Mouse (Mus musculus) forebrain, embryonic 13.5 days (tissue): ENCODE measurements at regions not wholly inside any gene's neighbourhood (a gene's known extent, or its start where the extent isn't known, plus 50 kb on each side); places are given as distances from the start of the nearest gene placed in this dataset.

Experiments used
- ATAC-seq: fragments of 200-750 bp; cut with Nextera tagmentation; 2 replicates; pipeline ENCODE4 v1.8.0; 2017
- H3K27ac ChIP-seq: fragments of 300-500 bp; sonication (generic); 2 replicates; pipeline ENCODE4 v1.5.1; 2015; ENCODE audit warnings: inconsistent platforms, mild to moderate bottlenecking, moderate library complexity
- H3K27me3 ChIP-seq: fragments of 300-500 bp; sonication (generic); 2 replicates; pipeline ENCODE4 v1.6.1; 2015; ENCODE audit warnings: mild to moderate bottlenecking, inconsistent platforms
- H3K36me3 ChIP-seq: fragments of 300-500 bp; sonication (generic); 2 replicates; pipeline ENCODE4 v1.6.1; 2015; ENCODE audit warnings: mild to moderate bottlenecking, inconsistent platforms; ENCODE audit not compliant: poor library complexity, severe bottlenecking
- H3K4me1 ChIP-seq: fragments of 300-500 bp; sonication (generic); 2 replicates; pipeline ENCODE4 v1.6.1; 2015; ENCODE audit warnings: inconsistent platforms
- H3K4me2 ChIP-seq: fragments of 300-500 bp; sonication (generic); 2 replicates; pipeline ENCODE4 v1.6.1; 2015; ENCODE audit warnings: inconsistent platforms, mild to moderate bottlenecking, moderate library complexity
- H3K4me3 ChIP-seq: fragments of 300-500 bp; sonication (generic); 2 replicates; pipeline ENCODE4 v1.5.1; 2015; ENCODE audit warnings: mild to moderate bottlenecking, inconsistent platforms
- H3K9ac ChIP-seq: fragments of 300-500 bp; sonication (generic); 2 replicates; pipeline ENCODE4 v1.6.1; 2015; ENCODE audit warnings: mild to moderate bottlenecking, inconsistent platforms
- H3K9me3 ChIP-seq: fragments of 300-500 bp; sonication (generic); replicated peaks from 2 replicates; pipeline ENCODE4 v1.6.1; 2016; ENCODE audit warnings: inconsistent platforms
- WGBS: fragments of 180-500 bp; shearing (Covaris S2); methylation state at CpG from one replicate; pipeline ENCODE4 v1.1.7; 2015; 5-methylcytosine and 5-hydroxymethylcytosine counted together

DNA sequence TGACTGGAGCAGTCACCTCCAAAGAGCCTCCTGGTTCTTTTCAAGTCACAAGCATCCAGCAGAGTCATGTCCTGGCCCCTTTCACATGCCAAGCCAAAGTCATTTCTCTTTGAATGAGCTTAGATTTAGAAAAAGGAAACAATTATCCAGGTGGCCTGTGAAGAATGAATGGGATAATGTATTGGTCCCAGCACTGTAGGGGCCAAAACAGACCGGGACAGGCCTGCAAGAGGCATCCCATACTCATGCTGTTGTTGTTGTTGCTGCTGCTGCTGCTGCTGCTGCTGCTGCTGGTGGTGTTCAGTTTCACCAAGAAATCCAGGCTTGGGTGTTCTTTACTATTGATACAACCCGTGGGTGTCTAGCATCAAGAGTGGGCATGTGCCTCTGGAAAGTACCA is 113.1 kb upstream of the Mgme1 start:
- H3K27me3 ChIP-seq, result peaks cover 21% of the 10 kb centered on the region
- H3K9me3 ChIP-seq, result no peaks in the 10 kb centered on the region
- WGBS, result 13% methylated on average over 2 of the region's 2 CpGs
- no peaks in the 10 kb centered on the region for H3K36me3 ChIP-seq
- no peak overlapping the region for H3K27ac ChIP-seq
- no peak overlapping the region for H3K4me3 ChIP-seq
- no peak for ATAC-seq
- H3K4me2 ChIP-seq, result no peak overlapping the region
- H3K9ac ChIP-seq, result no peak overlapping the region
- 0 out of 2 replicates have a peak, but pooled peaks cover 5% of the 10 kb centered on the region for H3K4me1 ChIP-seq

DNA sequence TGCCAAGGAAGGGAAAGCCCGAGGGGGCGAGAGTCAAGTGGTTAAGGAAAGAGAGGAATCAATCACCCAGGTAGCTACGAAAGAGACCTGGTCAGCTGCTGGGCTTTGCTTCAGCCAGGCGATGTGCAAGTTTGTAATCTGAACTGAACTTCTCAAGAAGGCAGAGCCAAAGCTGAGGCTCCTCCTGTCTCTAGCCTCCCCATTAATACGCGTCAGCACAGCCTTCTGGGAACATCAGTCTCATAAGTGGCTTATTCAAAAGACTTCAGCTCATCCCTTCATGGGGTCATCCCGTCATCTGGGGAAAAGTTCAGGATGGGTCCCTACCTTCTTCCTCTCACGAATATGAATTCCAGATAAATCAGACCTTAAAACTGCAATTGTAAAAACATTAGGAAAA is 112.2 kb upstream of the Mgme1 start:
- Histone ChIP-seq H3K27me3 (peaks cover 24% of the 10 kb centered on the region), H3K36me3 (no peaks in the 10 kb centered on the region)
- no peak for ATAC-seq

DNA sequence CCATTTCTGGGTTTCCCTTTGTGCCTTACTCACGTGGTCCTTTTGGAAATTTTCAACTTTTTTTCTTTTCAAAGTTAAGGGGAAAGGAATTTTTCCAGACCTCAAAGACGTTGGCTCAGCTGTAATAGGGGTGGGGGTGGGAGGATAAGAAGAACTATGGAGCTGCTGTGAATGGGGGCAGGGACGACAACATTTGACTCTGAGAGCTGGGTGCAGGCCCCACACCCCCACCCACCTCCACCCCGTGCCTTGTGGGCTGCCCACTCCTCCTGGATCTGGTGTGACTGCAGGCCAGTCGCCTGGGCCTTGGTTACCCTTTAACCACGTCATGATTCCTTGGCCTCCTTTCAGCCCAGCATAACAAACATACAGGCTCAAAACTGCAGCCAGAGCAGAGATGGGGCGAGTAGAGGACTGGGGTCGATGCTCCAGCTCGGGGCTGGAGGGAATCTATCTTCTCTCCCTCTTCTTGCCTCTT is 110.6 kb upstream of the Mgme1 start:
- no peak overlapping the region for H3K4me3 ChIP-seq
- no peak overlapping the region for H3K9ac ChIP-seq
- no peak overlapping the region for H3K4me2 ChIP-seq
- H3K36me3 ChIP-seq, result no peaks in the 10 kb centered on the region
- H3K27ac ChIP-seq, result no peak overlapping the region
- H3K4me1 ChIP-seq, result peaks cover 13% of the 10 kb centered on the region; the same call in 1 of the 2 replicates
- H3K27me3 ChIP-seq, result peaks cover 26% of the 10 kb centered on the region
- WGBS, result 54% methylated on average over 9 of the region's 9 CpGs
- no peak for ATAC-seq
- H3K9me3 ChIP-seq, result no peaks in the 10 kb centered on the region

More for the DNA sequence above, 112.2 kb upstream of the Mgme1 start:
- H3K9me3 ChIP-seq, result no peaks in the 10 kb centered on the region
- H3K4me1 ChIP-seq, result 0 out of 2 replicates have a peak, but pooled peaks cover 5% of the 10 kb centered on the region
- 47% methylated on average over 8 of the region's 8 CpGs for WGBS
- no peak overlapping the region for H3K4me2 ChIP-seq
- no peak overlapping the region for H3K9ac ChIP-seq
- no peak overlapping the region for H3K27ac ChIP-seq
- H3K4me3 ChIP-seq, result no peak overlapping the region

DNA sequence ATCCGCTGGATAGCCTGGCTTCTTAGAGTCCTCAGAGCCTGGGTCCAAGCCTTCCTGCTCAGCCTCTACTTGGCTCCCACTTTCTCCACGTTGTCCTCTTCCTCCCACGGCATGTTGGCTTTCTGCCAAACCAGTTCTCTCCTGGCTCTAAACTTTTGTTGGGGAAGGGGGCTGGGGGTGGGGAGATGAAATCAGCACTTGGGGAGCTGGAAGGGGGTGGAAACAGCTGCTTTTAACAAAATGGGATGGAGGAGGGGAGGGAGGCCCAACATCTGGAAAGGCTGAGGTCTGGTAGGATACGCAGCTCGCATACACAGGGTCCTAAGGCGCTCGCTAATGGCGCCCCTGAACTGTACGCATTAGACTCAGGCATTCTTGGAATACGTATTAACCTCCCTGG is 110.0 kb upstream of the Mgme1 start:
- no peak overlapping the region for H3K4me2 ChIP-seq
- H3K27me3 ChIP-seq, result peaks cover 27% of the 10 kb centered on the region
- H3K9ac ChIP-seq, result no peak overlapping the region
- H3K4me1 ChIP-seq, result peaks cover 16% of the 10 kb centered on the region
- H3K27ac ChIP-seq, result no peak overlapping the region
- H3K9me3 ChIP-seq, result no peaks in the 10 kb centered on the region
- H3K36me3 ChIP-seq, result no peaks in the 10 kb centered on the region
- 60% methylated on average over 10 of the region's 10 CpGs for WGBS
- no peak for ATAC-seq
- no peak overlapping the region for H3K4me3 ChIP-seq

DNA sequence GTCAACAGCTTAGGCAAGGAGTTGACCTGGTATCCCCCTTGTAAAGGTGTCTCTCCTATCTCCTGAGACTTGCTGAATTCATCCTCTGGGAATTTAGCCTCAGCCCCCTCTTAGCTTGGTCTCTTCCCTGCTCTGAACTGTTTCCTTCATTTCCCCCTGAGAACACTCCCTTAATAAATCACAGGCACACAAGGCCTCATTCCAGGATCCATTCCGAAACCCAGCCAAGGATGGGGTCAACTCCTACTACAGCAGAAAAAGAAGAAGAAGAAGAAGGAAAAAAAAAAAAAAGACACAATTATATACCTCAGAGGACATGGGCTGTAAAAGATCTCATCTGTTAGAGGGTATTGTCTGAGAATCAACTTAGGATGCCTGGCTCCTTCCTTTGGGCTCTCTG is 108.6 kb upstream of the Mgme1 start:
- Histone ChIP-seq H3K27ac (no peak overlapping the region), H3K4me2 (no peak overlapping the region), H3K9ac (no peak overlapping the region), H3K9me3 (no peaks in the 10 kb centered on the region), H3K4me3 (no peak overlapping the region), H3K4me1 (peaks cover 24% of the 10 kb centered on the region), H3K27me3 (peaks cover 31% of the 10 kb centered on the region), H3K36me3 (no peaks in the 10 kb centered on the region)
- no peak for ATAC-seq
- WGBS, result 89% methylated on average over 1 of the region's 1 CpGs

DNA sequence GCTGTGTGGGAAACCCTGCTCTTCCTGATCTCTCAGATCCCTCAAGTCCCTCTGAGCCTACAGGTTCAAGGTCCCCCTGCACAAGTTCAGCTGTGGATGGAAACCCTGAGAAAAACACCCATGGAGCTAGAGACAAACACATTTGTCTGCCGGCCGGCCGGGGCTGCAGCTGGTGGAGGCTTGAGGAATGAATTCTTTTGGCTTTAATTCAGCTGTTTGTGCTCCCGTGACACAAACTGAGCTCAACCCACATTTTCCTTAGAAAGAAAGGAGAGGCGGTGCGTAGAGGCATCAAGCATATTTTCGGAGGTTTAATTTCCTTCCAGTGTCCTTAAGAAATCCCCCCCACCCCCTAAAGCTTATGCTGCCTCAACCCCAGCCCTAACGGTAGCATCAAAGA is 106.4 kb upstream of the Mgme1 start:
- Histone ChIP-seq H3K9me3 (no peaks in the 10 kb centered on the region), H3K4me1 (peaks cover 24% of the 10 kb centered on the region), H3K4me2 (peak overlapping the region; percentile 34), H3K4me3 (no peak overlapping the region), H3K27ac (peak overlapping the region; percentile 7; the same call in 1 of the 2 replicates), H3K27me3 (peaks cover 19% of the 10 kb centered on the region), H3K36me3 (no peaks in the 10 kb centered on the region), H3K9ac (no peak overlapping the region)
- WGBS, result 4% methylated on average over 8 of the region's 8 CpGs
- no peak for ATAC-seq

DNA sequence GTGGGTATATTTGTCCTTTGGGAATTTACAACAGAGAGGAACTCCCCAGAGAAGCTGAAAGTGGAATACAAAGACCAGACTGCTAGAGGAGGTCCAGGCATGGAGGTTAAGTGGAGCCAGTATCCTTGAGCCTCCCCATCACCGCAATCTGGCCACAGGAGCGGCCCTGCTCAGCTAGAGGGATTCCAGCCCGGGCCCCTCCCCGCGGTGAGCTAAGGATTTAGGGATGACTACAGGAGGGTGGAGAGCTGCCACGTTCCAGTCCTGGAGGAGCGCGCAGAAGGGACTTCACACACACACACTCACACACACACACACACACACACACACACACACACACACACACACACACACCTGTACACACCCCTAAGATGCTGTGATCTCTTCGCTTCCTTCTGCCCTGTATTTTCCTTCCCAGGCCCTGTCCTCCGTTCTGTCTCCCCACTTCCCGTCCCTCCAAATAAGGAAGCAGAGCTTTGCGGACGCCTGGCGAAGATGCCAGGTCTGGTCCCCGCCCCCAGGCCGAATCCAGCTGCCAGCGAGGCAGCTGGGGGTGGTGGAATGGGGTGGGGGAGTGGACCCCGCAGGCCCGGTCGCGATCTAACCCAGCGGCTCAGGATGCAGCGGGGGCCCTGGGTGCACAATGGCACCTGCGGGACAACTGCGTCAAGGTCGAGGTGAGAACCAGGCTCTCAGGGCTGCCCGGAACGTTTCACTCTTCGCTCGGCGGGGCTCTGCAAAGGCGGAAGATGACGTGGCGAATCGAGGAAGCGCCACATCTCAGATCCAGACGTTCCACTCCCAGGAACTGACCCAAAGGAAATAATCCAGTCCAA is 105.3 kb upstream of the Mgme1 start:
- WGBS, result under 1% methylated on average over 34 of the region's 37 CpGs
- H3K9me3 ChIP-seq, result no peaks in the 10 kb centered on the region
- peak overlapping the region; percentile 64 for H3K4me3 ChIP-seq
- H3K36me3 ChIP-seq, result no peaks in the 10 kb centered on the region
- peaks cover 15% of the 10 kb centered on the region; the same call in 1 of the 2 replicates for H3K27me3 ChIP-seq
- ATAC-seq, result peak; percentile 69
- peak overlapping the region; percentile 95 for H3K4me2 ChIP-seq
- H3K4me1 ChIP-seq, result peaks cover 24% of the 10 kb centered on the region
- H3K27ac ChIP-seq, result peak overlapping the region; percentile 77
- H3K9ac ChIP-seq, result peak overlapping the region; percentile 76

DNA sequence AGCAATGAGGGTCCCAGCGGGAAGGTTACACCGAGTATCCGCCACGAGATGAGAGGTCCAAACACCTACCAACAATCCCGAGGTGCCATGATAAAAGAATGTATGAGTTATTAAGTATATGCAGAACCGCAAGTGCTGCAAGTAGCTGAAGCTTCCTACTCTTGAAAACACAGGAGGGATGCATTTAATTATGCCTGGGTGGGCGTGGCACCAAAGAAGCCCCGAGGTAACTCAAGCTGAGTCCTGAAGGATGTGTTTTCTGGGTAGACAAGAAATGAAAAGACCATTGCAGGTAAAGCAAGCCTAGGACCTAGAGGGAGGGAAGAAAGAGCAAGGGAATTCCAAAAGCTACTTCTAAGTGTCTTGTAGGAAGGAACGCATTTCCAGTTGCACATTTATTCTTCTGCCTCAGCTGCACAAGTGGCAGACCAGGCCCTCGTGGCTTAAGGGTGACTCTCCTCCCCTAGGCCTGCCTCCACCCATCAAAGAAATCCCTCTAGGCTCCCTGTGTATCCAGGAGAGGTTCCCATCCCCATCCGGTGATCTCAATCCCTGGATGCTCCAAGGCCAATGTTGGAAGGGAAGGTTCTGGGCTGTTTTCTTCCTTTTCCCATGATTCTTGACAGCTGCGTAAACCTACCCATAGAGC is 104.2 kb upstream of the Mgme1 start:
- peaks cover 15% of the 10 kb centered on the region; the same call in 1 of the 2 replicates for H3K27me3 ChIP-seq
- peaks cover 20% of the 10 kb centered on the region for H3K4me1 ChIP-seq
- peak overlapping the region; percentile 95 for H3K4me2 ChIP-seq
- H3K4me3 ChIP-seq, result peak overlapping the region; percentile 64
- no peaks in the 10 kb centered on the region for H3K36me3 ChIP-seq
- H3K27ac ChIP-seq, result no peak overlapping the region
- H3K9me3 ChIP-seq, result no peaks in the 10 kb centered on the region
- H3K9ac ChIP-seq, result peak overlapping the region; percentile 76
- ATAC-seq, result no peak; the same call in 1 of the 2 replicates
- 25% methylated on average over 12 of the region's 12 CpGs for WGBS

DNA sequence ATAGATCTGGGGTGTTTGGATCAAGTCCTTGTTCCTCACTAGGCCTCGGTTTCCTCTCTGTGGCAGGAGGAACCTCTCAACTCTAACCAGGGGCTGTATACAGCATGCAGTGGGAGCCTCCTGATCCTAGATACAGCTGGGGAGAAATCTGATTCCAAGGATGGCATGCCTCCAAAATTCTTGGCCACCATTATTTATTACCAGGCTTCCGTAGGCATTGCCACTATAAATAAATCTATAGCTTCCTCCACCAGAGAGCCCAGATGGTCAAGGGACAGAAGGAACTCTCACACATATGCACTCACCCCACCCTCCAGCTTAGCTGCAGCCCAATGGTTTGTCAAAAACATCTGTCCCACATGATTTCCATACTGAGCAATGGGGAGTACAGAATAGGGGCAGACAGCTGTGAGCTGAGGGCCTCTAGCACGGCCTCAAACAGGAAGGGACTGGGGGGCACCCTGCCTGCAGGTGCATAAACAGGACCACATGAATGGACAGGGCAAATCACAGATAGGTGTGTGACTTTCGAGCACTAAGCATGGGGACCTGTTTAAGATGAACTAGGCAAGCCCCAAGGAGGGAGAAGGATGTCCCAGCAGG is 100.8 kb upstream of the Mgme1 start:
- Histone ChIP-seq H3K4me1 (peaks cover 13% of the 10 kb centered on the region), H3K4me2 (no peak overlapping the region), H3K9ac (no peak overlapping the region), H3K9me3 (no peaks in the 10 kb centered on the region), H3K36me3 (no peaks in the 10 kb centered on the region), H3K27me3 (peaks cover 11% of the 10 kb centered on the region; the same call in 1 of the 2 replicates), H3K4me3 (no peak overlapping the region), H3K27ac (no peak overlapping the region)
- WGBS, result 82% methylated on average over 4 of the region's 4 CpGs
- no peak for ATAC-seq

DNA sequence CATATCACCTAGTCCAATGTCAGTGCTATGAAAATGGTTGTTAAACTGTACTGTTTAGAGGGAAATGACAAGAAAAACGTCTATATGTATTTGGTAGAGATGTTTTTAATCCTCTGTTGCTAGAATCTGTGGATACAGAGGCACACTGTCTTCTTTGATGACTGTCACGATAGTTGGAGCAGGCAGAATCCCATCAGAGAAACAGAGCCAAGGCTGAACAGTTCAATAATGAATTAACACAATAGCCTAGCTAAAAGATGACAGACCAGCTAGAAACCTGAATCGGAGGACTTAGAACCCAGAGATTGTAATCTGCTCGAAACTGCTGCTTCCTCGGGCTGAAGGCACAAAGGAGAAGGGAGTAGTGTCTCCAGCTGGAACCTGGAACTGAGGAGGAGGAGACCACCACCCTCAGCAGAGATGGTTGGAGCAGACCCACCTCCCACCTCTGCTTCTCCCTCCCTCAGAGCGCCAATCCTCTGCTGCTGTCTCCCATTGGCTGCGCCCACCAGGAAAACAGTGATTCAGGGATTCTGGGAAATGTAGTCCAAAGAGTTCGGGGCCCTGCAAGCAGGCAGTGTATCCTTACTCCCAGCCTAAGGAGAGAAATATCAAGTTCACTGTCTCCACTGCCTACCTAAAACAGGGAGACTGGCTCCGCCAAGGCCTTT is 98.2 kb upstream of the Mgme1 start:
- peak; percentile 99 for ATAC-seq
- Histone ChIP-seq H3K4me2 (peak overlapping the region; percentile 56), H3K36me3 (no peaks in the 10 kb centered on the region), H3K4me3 (peak overlapping the region; percentile 33), H3K9me3 (no peaks in the 10 kb centered on the region), H3K27ac (peak overlapping the region; percentile 41), H3K27me3 (no peaks in the 10 kb centered on the region), H3K9ac (peak overlapping the region; percentile 59), H3K4me1 (no peaks in the 10 kb centered on the region)
- 12% methylated on average over 9 of the region's 9 CpGs for WGBS

DNA sequence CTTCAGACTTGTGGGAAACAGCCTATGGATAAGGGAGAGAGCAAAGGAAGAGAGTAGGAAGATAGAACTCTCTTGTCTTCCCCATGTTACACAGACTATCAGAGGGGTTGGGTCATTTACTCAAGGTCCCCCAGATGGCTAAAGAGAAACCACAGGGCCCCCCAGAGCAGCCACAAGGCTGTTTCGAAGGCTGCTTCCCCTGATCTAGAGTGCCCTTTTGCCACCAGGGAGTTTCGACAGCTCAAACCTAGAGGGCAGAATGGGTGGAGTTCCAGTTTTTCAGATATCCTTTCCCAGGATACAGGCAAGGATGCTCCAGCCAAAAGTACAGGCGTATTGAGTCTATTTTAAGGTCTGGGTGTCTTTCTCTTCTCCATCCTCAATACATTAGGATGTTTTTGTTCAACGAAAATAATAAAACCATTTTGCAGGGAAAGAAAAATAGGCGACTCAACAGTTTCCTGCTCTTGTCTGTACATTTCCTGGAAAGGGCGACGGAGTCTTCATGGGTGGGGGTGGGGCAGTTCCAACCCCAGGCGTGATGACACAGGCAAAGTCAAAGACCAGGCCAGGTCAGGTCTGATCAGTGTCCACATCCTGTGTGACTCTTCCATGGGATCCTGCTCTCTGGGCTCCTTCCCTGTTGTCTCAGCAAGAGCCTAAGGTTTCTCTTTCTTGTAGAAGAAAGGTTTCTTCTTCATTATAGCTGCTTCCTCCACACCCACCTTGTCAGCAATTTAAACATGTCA is 96.9 kb upstream of the Mgme1 start:
- Histone ChIP-seq H3K4me1 (no peaks in the 10 kb centered on the region), H3K4me2 (no peak overlapping the region), H3K9ac (no peak overlapping the region), H3K4me3 (no peak overlapping the region), H3K9me3 (no peaks in the 10 kb centered on the region), H3K27ac (no peak overlapping the region), H3K36me3 (no peaks in the 10 kb centered on the region), H3K27me3 (no peaks in the 10 kb centered on the region)
- 92% methylated on average over 8 of the region's 8 CpGs for WGBS
- ATAC-seq, result no peak
